Mouse (Mus musculus) heart, adult 2 months (tissue): ENCODE results near the gene Crtc3.

Experiments
- CTCF ChIP-seq: fragments of 200-600 bp; IDR thresholded peaks from 2 replicates; pipeline ENCODE4 v1.8.1; 2022; ENCODE audit warnings: antibody characterized with exemption, mild to moderate bottlenecking, moderate library complexity
- EP300 ChIP-seq: fragments of 200-500 bp; IDR thresholded peaks from 2 replicates; pipeline ENCODE4 v1.6.1; 2011; ENCODE audit warnings: low read depth, low read length, control low read depth; ENCODE audit not compliant: insufficient read depth
- POLR2A ChIP-seq: fragments of 200-500 bp; IDR thresholded peaks from 2 replicates; pipeline ENCODE4 v1.6.1; 2011; ENCODE audit warnings: mild to moderate bottlenecking, low read depth, low read length, control low read depth; ENCODE audit not compliant: insufficient read depth

GRCm38 (mm10) chr7:80557161-80557560, 131.5 kb downstream of the Crtc3 start:
- no peak for TF ChIP-seq POLR2A
- no peak for TF ChIP-seq EP300
- TF ChIP-seq CTCF = no peak
